Mouse (Mus musculus): Measurements from ENCODE around the gene Kirrel.

The Kirrel gene

GRCm38 (mm10) chr3:87089694-87090565 lies 84.6 kb downstream of the Kirrel start:
- in situ Hi-C loops (cut with MboI; ENCODE audit: low sequenced_read_pairs) = loop anchor here (10.0 kb wide), 1 partner anchor 85 kb away; the partner anchor contains the start of gene Kirrel

DNA sequence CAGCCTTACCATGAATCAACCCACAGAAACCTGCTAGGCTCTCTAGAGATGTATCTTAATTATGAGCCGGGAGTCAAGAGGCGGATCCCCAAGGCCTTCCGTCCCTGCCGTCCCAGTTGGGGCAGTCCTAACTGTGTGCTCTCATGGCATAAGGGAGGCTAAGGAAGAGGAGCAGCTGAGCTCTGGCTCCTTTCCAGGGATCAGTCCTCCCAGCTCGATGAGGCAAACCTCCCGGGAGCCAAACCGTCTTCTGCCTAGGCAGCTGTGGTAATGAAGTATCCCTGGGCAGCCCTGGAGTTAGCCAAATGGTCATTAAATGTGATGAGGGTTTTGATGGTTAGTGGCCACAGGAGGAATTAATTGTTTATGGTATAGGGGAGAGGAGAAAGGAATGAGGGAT lies 87.4 kb downstream of the Kirrel start:
- in situ Hi-C loops (cut with MboI; ENCODE audit: low sequenced_read_pairs) = loop anchor here (10.0 kb wide), 1 partner anchor 88 kb away; the partner anchor contains the start of gene Kirrel

DNA sequence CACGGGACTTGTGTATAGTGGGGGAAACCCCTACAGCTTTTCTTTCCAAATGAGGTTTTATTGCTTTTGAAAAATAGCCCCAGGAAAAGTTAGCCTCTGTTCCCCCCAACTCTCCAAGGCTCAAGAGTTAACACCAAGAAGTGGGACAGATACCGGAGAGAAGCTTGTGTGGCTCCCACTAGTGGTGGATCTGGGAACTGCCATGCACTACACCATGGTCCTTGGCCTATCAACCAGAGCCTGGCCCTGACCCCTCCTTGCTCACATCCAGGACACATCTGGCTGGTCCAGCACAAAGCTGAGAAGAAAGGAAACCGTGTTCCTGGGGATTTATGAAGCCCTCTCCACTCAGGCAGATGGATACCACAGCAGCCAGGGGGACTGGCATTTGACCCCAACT lies 92.3 kb downstream of the Kirrel start:
- in situ Hi-C loops (cut with MboI; ENCODE audit: low sequenced_read_pairs) = loop anchor here (10.0 kb wide), 1 partner anchor 93 kb away; the partner anchor contains the start of gene Kirrel

DNA sequence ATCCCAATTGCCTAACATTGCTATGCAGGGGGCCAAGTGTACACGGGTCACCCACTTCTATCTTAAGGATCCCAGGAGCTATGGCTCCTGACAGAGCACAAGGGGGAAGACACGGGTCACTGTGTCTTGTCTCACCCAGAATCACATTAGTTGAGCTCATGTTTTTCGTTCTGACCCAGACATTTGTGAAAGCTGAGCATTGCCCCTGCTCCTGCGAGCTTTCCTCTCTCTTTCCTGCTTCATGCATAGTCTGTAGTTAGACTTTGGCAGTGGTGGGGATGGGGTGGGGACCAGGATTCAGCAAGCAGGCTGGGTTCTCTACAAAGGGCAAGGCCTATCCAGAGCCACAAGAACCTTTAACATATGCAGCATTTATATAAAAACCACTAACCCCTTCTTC lies 94.8 kb downstream of the Kirrel start:
- in situ Hi-C loops (cut with MboI; ENCODE audit: low sequenced_read_pairs) = loop anchor here (10.0 kb wide), 1 partner anchor 95 kb away; the partner anchor contains the start of gene Kirrel

DNA sequence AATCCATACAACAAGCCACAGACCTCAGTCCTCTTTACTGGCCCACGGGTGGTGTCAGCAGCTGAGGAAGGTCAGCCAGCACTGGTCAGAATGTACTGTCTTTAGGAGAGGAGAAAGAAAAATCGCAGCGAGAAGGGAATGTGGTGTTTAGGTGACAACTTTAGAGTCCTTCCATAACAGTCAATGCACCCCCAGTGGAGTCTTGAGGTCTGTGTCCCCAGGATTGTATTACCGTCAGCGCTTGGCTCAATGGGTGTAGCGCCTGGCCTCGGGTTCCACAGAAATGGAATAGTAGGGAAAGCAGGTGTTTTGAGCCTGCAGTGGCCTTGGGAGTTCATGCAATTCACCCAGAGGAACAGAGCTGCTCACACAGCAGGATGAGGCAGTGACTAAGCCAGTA lies 95.2 kb downstream of the Kirrel start:
- in situ Hi-C loops (cut with MboI; ENCODE audit: low sequenced_read_pairs) = no loop called here

GRCm38 (mm10) chr3:87077681-87078080 lies 96.9 kb downstream of the Kirrel start:
- in situ Hi-C loops (cut with MboI; ENCODE audit: low sequenced_read_pairs) = no loop called here

GRCm38 (mm10) chr3:87076899-87077298 lies 97.6 kb downstream of the Kirrel start:
- in situ Hi-C loops (cut with MboI; ENCODE audit: low sequenced_read_pairs) = no loop called here

GRCm38 (mm10) chr3:87076161-87076560 lies 98.4 kb downstream of the Kirrel start:
- in situ Hi-C loops (cut with MboI; ENCODE audit: low sequenced_read_pairs) = no loop called here

GRCm38 (mm10) chr3:87072612-87073515 lies 101.7 kb downstream of the Kirrel start:
- in situ Hi-C loops (cut with MboI; ENCODE audit: low sequenced_read_pairs) = no loop called here

DNA sequence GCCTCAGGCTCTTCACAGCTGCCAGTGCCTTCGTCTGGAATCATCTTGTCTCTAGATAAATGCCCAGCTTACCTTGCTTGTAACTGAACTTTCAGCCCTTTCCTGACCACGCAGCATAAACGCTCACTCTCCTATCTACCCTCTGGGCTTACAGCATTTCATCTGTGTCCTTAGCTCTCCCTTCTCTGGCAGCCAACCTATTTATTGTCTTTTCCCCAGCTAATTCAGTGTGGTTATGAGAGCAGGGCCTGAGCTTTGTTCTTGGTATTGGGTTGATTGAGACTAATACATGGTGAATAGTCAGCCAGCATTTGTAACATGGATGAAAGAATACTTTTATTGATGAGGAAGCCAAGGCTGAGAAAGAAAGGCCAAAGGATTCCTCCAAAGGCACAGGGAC lies 102.4 kb downstream of the Kirrel start:
- in situ Hi-C loops (cut with MboI; ENCODE audit: low sequenced_read_pairs) = no loop called here

DNA sequence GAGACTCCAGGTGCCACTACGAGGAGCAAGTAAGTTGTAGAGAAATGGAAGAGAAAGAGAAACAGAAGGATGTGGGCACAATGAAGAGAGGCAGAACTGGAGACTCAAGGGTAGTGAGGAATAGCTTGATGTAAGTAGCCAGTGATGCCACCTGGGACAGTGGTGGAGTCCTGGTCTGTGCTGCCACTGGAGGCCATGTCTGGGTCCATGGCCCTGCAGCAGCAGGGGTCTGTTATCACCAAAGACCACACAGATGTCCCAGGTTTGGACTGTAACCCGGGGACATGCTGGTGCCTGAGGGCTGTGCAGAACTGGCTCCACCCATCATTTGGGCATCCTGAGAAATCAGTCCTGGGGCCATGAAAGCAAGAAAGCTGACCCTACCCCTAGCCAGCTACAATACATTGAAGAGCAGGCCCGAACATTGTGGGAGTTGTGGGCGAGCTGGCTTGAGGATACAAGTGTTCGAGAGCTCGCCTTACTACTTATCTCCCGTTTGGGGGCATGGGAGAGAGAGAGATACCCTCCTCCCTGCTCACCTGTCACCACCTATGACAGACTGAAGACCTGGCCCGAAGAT lies 107.1 kb downstream of the Kirrel start:
- in situ Hi-C loops (cut with MboI; ENCODE audit: low sequenced_read_pairs) = no loop called here

- in situ Hi-C loops (cut with MboI; ENCODE audit: low sequenced_read_pairs) = no loop called here
These were observed 120.6 kb downstream of the Kirrel start for GRCm38 (mm10) chr3:87053939-87054338.

GRCm38 (mm10) chr3:87047801-87048200 lies 126.7 kb downstream of the Kirrel start:
- in situ Hi-C loops (cut with MboI; ENCODE audit: low sequenced_read_pairs) = no loop called here

- in situ Hi-C loops (cut with MboI; ENCODE audit: low sequenced_read_pairs) = no loop called here
These were observed 132.8 kb downstream of the Kirrel start for GRCm38 (mm10) chr3:87041733-87042132.

- in situ Hi-C loops (cut with MboI; ENCODE audit: low sequenced_read_pairs) = no loop called here
These were observed 136.0 kb downstream of the Kirrel start for GRCm38 (mm10) chr3:87038500-87038899.

GRCm38 (mm10) chr3:87034061-87034460 lies 140.5 kb downstream of the Kirrel start:
- in situ Hi-C loops (cut with MboI; ENCODE audit: low sequenced_read_pairs) = no loop called here

DNA sequence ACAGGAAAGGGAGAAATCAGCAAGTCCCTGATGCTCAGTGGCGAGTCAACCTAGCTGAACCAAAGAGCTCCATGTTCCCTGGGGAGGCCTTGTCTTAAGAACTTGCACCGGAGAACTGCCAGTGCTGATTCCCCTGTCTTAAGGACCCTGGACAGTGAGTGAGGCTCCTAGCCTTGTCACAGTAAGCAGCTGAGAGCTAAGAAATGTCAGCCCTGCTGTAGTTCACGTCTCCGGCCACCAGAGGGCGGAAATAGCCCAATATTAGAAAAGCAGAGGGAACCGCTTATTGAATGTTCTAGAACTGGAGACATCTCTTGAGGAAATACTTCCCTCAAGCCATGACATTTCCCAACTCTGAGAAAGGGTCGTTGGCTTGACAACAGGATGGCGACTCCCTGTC lies 141.2 kb downstream of the Kirrel start:
- in situ Hi-C loops (cut with MboI; ENCODE audit: low sequenced_read_pairs) = no loop called here

DNA sequence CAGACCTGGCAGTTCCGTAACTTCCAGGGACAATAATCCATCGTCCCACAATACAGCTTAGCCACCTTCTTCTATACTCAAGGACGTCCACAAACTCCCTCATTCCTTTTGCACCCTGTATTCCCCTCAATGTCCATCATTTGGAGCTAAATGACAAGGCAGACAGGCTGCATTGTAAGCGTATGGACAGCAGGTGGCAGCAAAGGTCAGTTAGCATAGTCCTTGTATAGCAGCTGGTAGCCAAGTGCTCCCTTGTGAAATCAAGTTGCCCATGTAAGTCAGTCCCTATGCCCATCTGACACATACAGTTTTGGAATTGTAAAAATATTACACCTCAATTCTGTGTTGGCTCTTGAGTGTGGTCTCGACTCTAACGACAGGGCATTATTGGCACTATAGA lies 143.7 kb downstream of the Kirrel start:
- in situ Hi-C loops (cut with MboI; ENCODE audit: low sequenced_read_pairs) = no loop called here

Measured in CH12F3 (cell line).